Mouse (Mus musculus): Measurements from ENCODE around the gene Ciita.

DNA sequence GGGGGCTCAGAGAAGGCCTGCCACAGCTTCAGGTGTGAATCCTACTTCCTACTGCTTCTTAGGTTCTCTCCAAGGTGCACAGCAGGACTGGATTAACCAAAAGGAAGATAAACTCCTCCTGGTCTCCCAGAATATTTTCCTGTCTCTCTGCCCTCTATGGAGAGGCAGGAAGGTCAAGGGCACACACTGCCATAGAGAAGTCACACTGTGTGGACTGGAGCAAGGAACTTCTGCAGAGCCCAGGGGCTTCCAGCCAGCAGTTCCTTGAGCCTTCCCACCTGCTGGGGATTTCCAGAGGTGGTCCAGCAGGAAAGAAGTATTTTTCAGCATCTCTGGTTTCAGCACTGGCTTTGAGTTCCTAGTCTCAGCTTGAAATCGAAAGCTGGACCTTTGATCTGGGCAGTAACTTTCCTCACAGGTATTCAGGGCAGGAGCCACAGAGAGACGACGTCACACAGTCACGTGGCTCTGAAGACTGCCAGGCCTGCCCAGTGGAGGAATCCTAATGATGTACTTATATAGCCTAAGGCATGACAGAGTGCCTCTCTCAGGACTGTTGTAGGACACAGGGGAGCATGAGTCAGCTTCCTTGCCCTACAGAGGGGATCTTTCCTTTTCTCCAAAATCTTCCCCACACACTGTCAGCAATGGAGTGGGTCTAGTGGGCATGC is 14.7 kb upstream of the Ciita start:
- TF ChIP-seq POLR2A (IDR thresholded peaks at IDR 0.05; ENCODE audit: insufficient read length, low read depth) (no peak), POLR2AphosphoS2 (IDR thresholded peaks at IDR 0.05; ENCODE audit: insufficient read length, low read depth) (no peak), TCF12 (IDR thresholded peaks at IDR 0.05; ENCODE audit: insufficient read depth, poor library complexity, severe bottlenecking) (no peak), E2F4 (IDR thresholded peaks at IDR 0.05; ENCODE audit: insufficient read depth) (no peak), MYOD1 (IDR thresholded peaks at IDR 0.05; ENCODE audit: control insufficient read depth in 1 of 3, insufficient read length in 2 of 3, low read depth in 2 of 3) (no peak), USF1 (IDR thresholded peaks at IDR 0.05; ENCODE audit: low read depth) (no peak), TCF3 (IDR thresholded peaks at IDR 0.05; ENCODE audit: insufficient read length, low read depth) (no peak), MAX (IDR thresholded peaks at IDR 0.05; ENCODE audit: low read depth) (no peak), SRF (IDR thresholded peaks at IDR 0.05; ENCODE audit: control insufficient read depth, insufficient read length, low read depth) (no peak), MYOG (IDR thresholded peaks at IDR 0.05; ENCODE audit: control insufficient read depth in 1 of 3, insufficient read depth in 1 of 3, insufficient read length in 2 of 3, low read depth in 2 of 3) (no peak)

Data from myocyte (in vitro differentiated cells).